Mouse (Mus musculus) stomach, postnatal 0 days (tissue): ENCODE measurements around the gene Itga9. TPM values are rescaled to one million over a fixed set of nuclear protein-coding genes. Genes with fewer than 3 reads are reported as not detected.

Source experiments
- ATAC-seq: fragments of 200-750 bp; cut with Nextera tagmentation; 2 replicates; pipeline ENCODE4 v1.8.0; 2017; ENCODE audit not compliant: low FRiP score, low TSS enrichment
- DNase-seq: peaks from one replicate; pipeline ENCODE4 v3.0.0-alpha.2; 2016; ENCODE audit warnings: low spot score
- H3K27ac ChIP-seq: fragments of 300-500 bp; sonication (generic); replicated peaks from 2 replicates; pipeline ENCODE4 v1.5.1; 2014; ENCODE audit warnings: mild to moderate bottlenecking, control low read depth
- H3K27me3 ChIP-seq: fragments of 300-500 bp; sonication (generic); 2 replicates; pipeline ENCODE4 v1.6.1; 2014; ENCODE audit warnings: low read length; ENCODE audit not compliant: control insufficient read depth, insufficient read depth
- H3K36me3 ChIP-seq: fragments of 300-500 bp; sonication (generic); 2 replicates; pipeline ENCODE4 v1.6.1; 2014; ENCODE audit warnings: low read length, mixed read lengths; ENCODE audit not compliant: control insufficient read depth, insufficient read depth
- H3K4me1 ChIP-seq: fragments of 300-500 bp; sonication (generic); replicated peaks from 2 replicates; pipeline ENCODE4 v1.6.1; 2014; ENCODE audit warnings: antibody characterized with exemption; ENCODE audit not compliant: control insufficient read depth, insufficient read depth
- H3K4me2 ChIP-seq: fragments of 300-500 bp; sonication (generic); replicated peaks from 2 replicates; pipeline ENCODE4 v1.6.1; 2014; ENCODE audit warnings: low read depth, mild to moderate bottlenecking, control low read depth, moderate library complexity
- H3K4me3 ChIP-seq: fragments of 300-500 bp; sonication (generic); 2 replicates; pipeline ENCODE4 v1.5.1; 2014; ENCODE audit warnings: low read depth, low read length, control low read depth
- H3K9ac ChIP-seq: fragments of 300-500 bp; sonication (generic); 2 replicates; pipeline ENCODE4 v1.6.1; 2014; ENCODE audit warnings: mild to moderate bottlenecking, low read length, control low read depth, mixed read lengths
- H3K9me3 ChIP-seq: fragments of 300-500 bp; sonication (generic); 2 replicates; pipeline ENCODE4 v1.6.1; 2016; ENCODE audit warnings: low read length; ENCODE audit not compliant: control insufficient read depth
- CTCF ChIP-seq: IDR thresholded peaks from 2 replicates; pipeline ENCODE4 v1.5.1; 2016; ENCODE audit warnings: antibody characterized with exemption, low read depth, mild to moderate bottlenecking, moderate library complexity
- EP300 ChIP-seq: optimal IDR thresholded peaks from 2 replicates; pipeline ENCODE3; 2016; ENCODE audit warnings: antibody characterized with exemption
- WGBS: fragments of 180-500 bp; shearing (Covaris S2); extraction: QIAGEN DNeasy Blood & Tissue Kit; methylation state at CpG from one replicate; pipeline ENCODE4 v1.1.7; 2014; 5-methylcytosine and 5-hydroxymethylcytosine counted together
- polyA plus RNA-seq: library from polyadenylated mRNA; unstranded; fragments of >200 nt; fragmentation: Nextera tagmentation; extraction: Ambion mirVana; gene quantifications from 2 replicates; pipeline ENCODE4 v1.2.1, GENCODE M21; 2015

The Itga9 gene
- polyA plus RNA-seq, 1 experiment from 2014 or later: 5.3 TPM

- ATAC-seq (no peak), DNase-seq (no peak)
- no peaks in the 10 kb centered on the region for H3K9me3 ChIP-seq
- no peak for TF ChIP-seq CTCF
- TF ChIP-seq EP300: no peak
- no peak overlapping the region for H3K27ac ChIP-seq
- no peak overlapping the region for H3K4me3 ChIP-seq
- no peaks in the 10 kb centered on the region for H3K27me3 ChIP-seq
- 70% methylated on average over 6 of the region's 6 CpGs for WGBS
- H3K9ac ChIP-seq: no peak overlapping the region
- no peak overlapping the region for H3K4me2 ChIP-seq
- peaks cover 4% of the 10 kb centered on the region; the same call in 1 of the 2 replicates for H3K36me3 ChIP-seq
- H3K4me1 ChIP-seq: no peaks in the 10 kb centered on the region; the same call in 1 of the 2 replicates
Measured at GRCm38 (mm10) chr9:118585998-118586397, 20.5 kb upstream of the Itga9 start.

DNA sequence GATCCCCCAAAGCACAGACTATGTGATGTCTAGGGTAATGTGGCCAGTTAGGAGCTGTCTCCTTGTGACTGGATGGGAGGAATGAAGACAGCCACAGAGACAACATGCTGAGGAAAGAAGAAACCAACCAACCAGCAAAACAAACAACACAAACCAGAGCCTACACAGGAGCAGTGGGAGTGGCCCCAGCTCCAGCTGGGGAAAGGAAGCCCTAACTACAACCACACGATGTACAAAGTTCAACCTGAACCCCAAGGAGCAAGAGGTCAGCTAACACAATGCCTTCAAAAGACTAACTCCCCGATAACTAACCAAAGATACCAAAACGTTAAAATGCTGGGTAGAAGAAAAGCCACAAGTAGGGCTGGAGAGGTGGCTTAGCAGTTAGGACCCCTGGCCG lies 19.4 kb upstream of the Itga9 start:
- Histone ChIP-seq H3K27me3 (no peaks in the 10 kb centered on the region), H3K9ac (no peak overlapping the region), H3K4me1 (no peaks in the 10 kb centered on the region; the same call in 1 of the 2 replicates), H3K9me3 (no peaks in the 10 kb centered on the region), H3K4me2 (no peak overlapping the region), H3K36me3 (peaks cover 4% of the 10 kb centered on the region; the same call in 1 of the 2 replicates), H3K4me3 (no peak overlapping the region), H3K27ac (no peak overlapping the region)
- 52% methylated on average over 4 of the region's 4 CpGs for WGBS
- no peak for ATAC-seq
- DNase-seq: no peak
- TF ChIP-seq EP300 (no peak), CTCF (no peak)

DNA sequence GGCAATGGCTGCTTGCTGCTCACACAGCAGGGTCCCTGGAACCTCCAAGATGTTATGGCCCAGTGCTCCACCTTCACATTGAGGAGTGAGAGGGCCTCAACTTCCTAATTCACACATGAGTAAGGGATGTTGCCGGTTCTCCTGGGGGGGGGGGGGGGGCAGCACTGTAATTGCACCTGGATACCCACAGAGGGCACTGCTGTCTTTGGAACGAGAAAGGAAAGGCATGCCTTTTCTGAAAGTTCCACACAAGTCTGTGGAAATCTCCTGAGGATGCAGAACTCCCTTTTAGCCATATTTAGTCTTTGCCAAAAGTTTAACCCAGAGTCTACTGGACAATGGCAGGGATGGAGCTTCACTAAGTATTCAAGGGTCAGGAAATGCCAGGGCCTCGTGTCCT lies 17.2 kb upstream of the Itga9 start:
- no peaks in the 10 kb centered on the region for H3K27me3 ChIP-seq
- 17% methylated on average over 3 of the region's 3 CpGs for WGBS
- ATAC-seq (no peak), DNase-seq (peak; percentile 65)
- H3K9me3 ChIP-seq: no peaks in the 10 kb centered on the region
- no peak overlapping the region for H3K4me2 ChIP-seq
- TF ChIP-seq CTCF (peak; percentile 87), EP300 (no peak)
- no peak overlapping the region for H3K9ac ChIP-seq
- H3K4me1 ChIP-seq: no peaks in the 10 kb centered on the region; the same call in 1 of the 2 replicates
- H3K36me3 ChIP-seq: no peaks in the 10 kb centered on the region
- H3K4me3 ChIP-seq: no peak overlapping the region
- H3K27ac ChIP-seq: no peak overlapping the region

DNA sequence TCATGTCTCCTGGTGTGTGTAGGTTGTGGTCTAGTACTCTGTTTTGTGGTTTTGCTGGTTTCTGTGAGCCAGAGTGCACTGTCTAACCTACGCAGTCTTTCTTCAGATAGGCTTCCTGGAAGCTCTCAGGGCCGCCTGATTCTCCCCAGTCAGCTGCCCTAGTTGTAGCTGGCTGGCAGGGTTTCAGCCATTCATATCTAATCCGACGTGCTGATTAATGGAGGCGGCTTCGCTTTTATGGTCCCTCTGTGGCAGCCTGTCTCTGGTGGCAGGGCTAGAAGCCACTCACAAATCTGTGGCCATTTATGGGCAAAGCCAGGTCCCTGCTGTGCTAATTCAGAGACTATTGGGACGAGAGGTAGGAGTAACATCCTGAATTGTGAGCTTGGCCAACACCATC lies 16.3 kb upstream of the Itga9 start:
- H3K27ac ChIP-seq: peak overlapping the region; percentile 35; the same call in 1 of the 2 replicates
- no peak overlapping the region for H3K4me2 ChIP-seq
- H3K9ac ChIP-seq: no peak overlapping the region
- no peak for TF ChIP-seq EP300
- TF ChIP-seq CTCF: no peak
- DNase-seq (peak; percentile 83), ATAC-seq (peak; percentile 78)
- H3K9me3 ChIP-seq: no peaks in the 10 kb centered on the region
- H3K4me3 ChIP-seq: no peak overlapping the region
- H3K27me3 ChIP-seq: no peaks in the 10 kb centered on the region
- 46% methylated on average over 7 of the region's 7 CpGs for WGBS
- H3K36me3 ChIP-seq: no peaks in the 10 kb centered on the region
- no peaks in the 10 kb centered on the region; the same call in 1 of the 2 replicates for H3K4me1 ChIP-seq

DNA sequence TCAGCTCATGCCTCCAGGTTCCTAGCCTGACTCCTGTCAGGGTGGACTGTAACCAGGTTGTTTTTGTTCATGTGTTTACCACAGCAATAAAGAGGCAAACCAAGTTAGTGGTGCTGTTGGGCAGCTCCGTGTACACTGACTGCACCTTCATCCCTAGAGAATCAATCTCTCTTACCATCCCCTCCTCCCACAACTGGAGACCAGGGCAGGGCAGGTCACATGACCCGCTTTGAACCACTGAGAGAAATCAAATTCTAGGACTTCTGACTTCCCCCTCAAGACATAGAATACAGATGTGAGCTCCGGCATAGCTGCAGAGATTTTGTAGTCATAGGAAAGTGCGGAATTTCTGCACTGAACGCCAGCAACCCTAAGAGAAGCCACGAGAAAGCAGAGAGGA lies 14.9 kb upstream of the Itga9 start:
- Histone ChIP-seq H3K9me3 (no peaks in the 10 kb centered on the region), H3K4me1 (no peaks in the 10 kb centered on the region; the same call in 1 of the 2 replicates), H3K4me3 (no peak overlapping the region), H3K9ac (no peak overlapping the region), H3K27me3 (no peaks in the 10 kb centered on the region), H3K27ac (no peak overlapping the region), H3K4me2 (no peak overlapping the region), H3K36me3 (no peaks in the 10 kb centered on the region)
- TF ChIP-seq CTCF (no peak), EP300 (no peak)
- no peak for ATAC-seq
- 73% methylated on average over 6 of the region's 6 CpGs for WGBS
- no peak for DNase-seq

GRCm38 (mm10) chr9:118592585-118593249 lies 13.8 kb upstream of the Itga9 start:
- Histone ChIP-seq H3K4me3 (no peak overlapping the region), H3K27me3 (no peaks in the 10 kb centered on the region), H3K9ac (no peak overlapping the region), H3K4me2 (peak overlapping the region; percentile 31), H3K27ac (no peak overlapping the region), H3K4me1 (no peaks in the 10 kb centered on the region; the same call in 1 of the 2 replicates), H3K36me3 (no peaks in the 10 kb centered on the region), H3K9me3 (no peaks in the 10 kb centered on the region)
- ATAC-seq (peak; percentile 69), DNase-seq (peak; percentile 83)
- 41% methylated on average over 13 of the region's 13 CpGs for WGBS
- no peak for TF ChIP-seq CTCF
- TF ChIP-seq EP300: no peak
